15 mouse cellular contexts compared by ENCODE assay signal in genomic region chr6:66471786-66472185, GRCm38 (mm10).
"Had no signal": no experiment of that assay in that cellular context is flagged by ENCODE, and none has a peak within 500 bp of the region (broad histone marks: within the 10 kb centered on the region; RNA-seq: fewer than 3 reads in every experiment).

No protein-coding gene starts in this region.

- H3K4me2 ChIP-seq: liver, embryonic 13.5 days; midbrain, embryonic 12.5 days; stomach, embryonic 15.5 days had no signal

- H3K9ac ChIP-seq: liver, embryonic 13.5 days; midbrain, embryonic 12.5 days; stomach, embryonic 15.5 days had no signal

- H3K27me3 ChIP-seq: liver, embryonic 13.5 days; midbrain, embryonic 12.5 days; stomach, embryonic 15.5 days had no signal

- H3K9me3 ChIP-seq: liver, embryonic 13.5 days; midbrain, embryonic 12.5 days; stomach, embryonic 15.5 days had no signal

- H3K36me3 ChIP-seq: liver, embryonic 13.5 days; midbrain, embryonic 12.5 days; stomach, embryonic 15.5 days had no signal

- DNase-seq: kidney, adult 18-20 months; kidney, postnatal 25 days; liver, embryonic 13.5 days; lung, adult 2 months; lung, postnatal 14 days; right cerebral cortex, adult 18-20 months; right cerebral cortex, postnatal 14 days; right cerebral cortex, postnatal 4 days; thymus, postnatal 25 days had no signal

- ATAC-seq: midbrain, embryonic 16.5 days had no signal

- H3K4me3 ChIP-seq: liver, embryonic 13.5 days; midbrain, embryonic 12.5 days; myocyte; stomach, embryonic 15.5 days had no signal

- H3K27ac ChIP-seq: kidney, postnatal 0 days; liver, embryonic 13.5 days; macrophage; midbrain, embryonic 12.5 days; stomach, embryonic 15.5 days had no signal

- H3K4me1 ChIP-seq: liver, embryonic 13.5 days; midbrain, embryonic 12.5 days; stomach, embryonic 15.5 days had no signal
